Mouse (Mus musculus) erythroblast, embryonic 14.5 days (primary cell): ENCODE results near the gene Gsdme.

ENCODE experiments used
- GATA1 ChIP-seq: IDR thresholded peaks from 2 replicates; pipeline ENCODE4 v1.6.1; 2012; ENCODE audit warnings: low read length, inconsistent platforms, mixed read lengths
- TAL1 ChIP-seq: IDR thresholded peaks from 3 replicates; pipeline ENCODE4 v1.6.1; 2012; ENCODE audit warnings: low read length, inconsistent platforms, mixed read lengths

- TF ChIP-seq TAL1 (no peak), GATA1 (no peak)
Measured at GRCm38 (mm10) chr6:50239902-50240301, 23.8 kb downstream of the Gsdme start.
